Mouse (Mus musculus) cerebellum, postnatal 36 days (tissue): ENCODE measurements around the gene Lyst.
"Not testable (repeated sequence)": the region's sequence is repeated elsewhere in the genome, so short reads cannot be mapped to it uniquely, and the experiment has no call there.

ENCODE experiments used
- DNase-seq, 2 experiments: peaks; one replicate each; pipeline ENCODE4 v3.0.0; 2021 to 2022; ENCODE audit warnings: mixed read lengths in 2 of 2

Lyst gene

GRCm38 (mm10) chr13:13637981-13638380, 47.8 kb downstream of the Lyst start:
- DNase-seq, result no peak

- no peak for DNase-seq
Measured at GRCm38 (mm10) chr13:13638725-13639124, 48.5 kb downstream of the Lyst start.

- DNase-seq, result no peak
Measured at GRCm38 (mm10) chr13:13647296-13647695, 57.1 kb downstream of the Lyst start.

- no peak for DNase-seq
Measured at GRCm38 (mm10) chr13:13655453-13655852, 65.3 kb downstream of the Lyst start.

- not testable (repeated sequence) for DNase-seq
Measured at GRCm38 (mm10) chr13:13666103-13666502, 75.9 kb downstream of the Lyst start.

- no peak for DNase-seq
Measured at GRCm38 (mm10) chr13:13670669-13671068, 80.5 kb downstream of the Lyst start.

- no peak for DNase-seq
Measured at GRCm38 (mm10) chr13:13671585-13672328, 81.6 kb downstream of the Lyst start.

- DNase-seq, result no peak
Measured at GRCm38 (mm10) chr13:13674669-13675343, 84.6 kb downstream of the Lyst start.

GRCm38 (mm10) chr13:13677871-13678270, 87.7 kb downstream of the Lyst start:
- DNase-seq, result no peak

GRCm38 (mm10) chr13:13681642-13682041, 91.4 kb downstream of the Lyst start:
- DNase-seq, result no peak

GRCm38 (mm10) chr13:13703476-13703875, 113.3 kb downstream of the Lyst start:
- no peak for DNase-seq

GRCm38 (mm10) chr13:13721435-13721834, 131.2 kb downstream of the Lyst start:
- DNase-seq, result not testable (repeated sequence)

- no peak for DNase-seq
Measured at GRCm38 (mm10) chr13:13723293-13723692, 133.1 kb downstream of the Lyst start.

GRCm38 (mm10) chr13:13723786-13724185, 133.6 kb downstream of the Lyst start:
- DNase-seq, result no peak

GRCm38 (mm10) chr13:13739232-13739631, 149.0 kb downstream of the Lyst start:
- no peak for DNase-seq

GRCm38 (mm10) chr13:13745911-13746310, 155.7 kb downstream of the Lyst start:
- DNase-seq, result no peak

GRCm38 (mm10) chr13:13775778-13776494, 185.7 kb downstream of the Lyst start:
- no peak for DNase-seq

- DNase-seq, result no peak
Measured at GRCm38 (mm10) chr13:13777052-13777451, 186.9 kb downstream of the Lyst start.

GRCm38 (mm10) chr13:13777696-13778095, 187.5 kb downstream of the Lyst start:
- DNase-seq, result no peak

GRCm38 (mm10) chr13:13778837-13779458, 188.8 kb downstream of the Lyst start:
- DNase-seq, result no peak

- no peak for DNase-seq
Measured at GRCm38 (mm10) chr13:13780271-13780670, 190.1 kb downstream of the Lyst start.

- no peak for DNase-seq
Measured at GRCm38 (mm10) chr13:13781026-13781425, 190.8 kb downstream of the Lyst start.

GRCm38 (mm10) chr13:13783296-13783695, 193.1 kb downstream of the Lyst start:
- DNase-seq, result no peak
